Mouse (Mus musculus) forebrain, embryonic 12.5 days (tissue): ENCODE results near the gene Spout1. TPM values are rescaled to one million over a fixed set of nuclear protein-coding genes. Genes with fewer than 3 reads are reported as not detected.
"Not testable (repeated sequence)": the region's sequence is repeated elsewhere in the genome, so short reads cannot be mapped to it uniquely, and the experiment has no call there.

Experiments used
- ATAC-seq: fragments of 200-750 bp; cut with Nextera tagmentation; 2 replicates; pipeline ENCODE4 v1.8.0; 2017; ENCODE audit warnings: moderate TSS enrichment; ENCODE audit not compliant: low FRiP score
- H3K27ac ChIP-seq: fragments of 300-500 bp; sonication (generic); 2 replicates; pipeline ENCODE4 v1.5.1; 2016; ENCODE audit warnings: mild to moderate bottlenecking
- H3K27me3 ChIP-seq: fragments of 300-500 bp; sonication (generic); 2 replicates; pipeline ENCODE4 v1.6.1; 2016; ENCODE audit warnings: mild to moderate bottlenecking
- H3K36me3 ChIP-seq: fragments of 300-500 bp; sonication (generic); replicated peaks from 2 replicates; pipeline ENCODE4 v1.6.1; 2016; ENCODE audit warnings: mild to moderate bottlenecking
- H3K4me1 ChIP-seq: fragments of 300-500 bp; sonication (generic); 2 replicates; pipeline ENCODE4 v1.6.1; 2016
- H3K4me2 ChIP-seq: fragments of 300-500 bp; sonication (generic); 2 replicates; pipeline ENCODE4 v1.6.1; 2016; ENCODE audit warnings: mild to moderate bottlenecking, moderate library complexity
- H3K4me3 ChIP-seq: fragments of 300-500 bp; sonication (generic); replicated peaks from 2 replicates; pipeline ENCODE4 v1.5.1; 2016; ENCODE audit warnings: mild to moderate bottlenecking
- H3K9ac ChIP-seq: fragments of 300-500 bp; sonication (generic); 2 replicates; pipeline ENCODE4 v1.6.1; 2016; ENCODE audit warnings: mild to moderate bottlenecking
- H3K9me3 ChIP-seq: fragments of 300-500 bp; sonication (generic); 2 replicates; pipeline ENCODE4 v1.6.1; 2016
- WGBS: fragments of 180-500 bp; shearing (Covaris S2); methylation state at CpG from one replicate; pipeline ENCODE4 v1.1.7; 2016; 5-methylcytosine and 5-hydroxymethylcytosine counted together
- polyA plus RNA-seq: library from polyadenylated mRNA; unstranded; fragments of >200 nt; fragmentation: Nextera tagmentation; extraction: Ambion mirVana; gene quantifications from 2 replicates; pipeline ENCODE4 v1.2.1, GENCODE M21; 2016

Spout1 gene
- polyA plus RNA-seq, 1 experiment from 2014 or later, result 67.0 TPM

- 82% methylated on average over 7 of the region's 7 CpGs for WGBS
- peaks cover 18% of the 10 kb centered on the region for H3K4me1 ChIP-seq
These were observed 25.2 kb upstream of the Spout1 start for GRCm38 (mm10) chr2:30203439-30203838.

GRCm38 (mm10) chr2:30200388-30200925 is 22.2 kb upstream of the Spout1 start:
- H3K4me1 ChIP-seq, result peaks cover 10% of the 10 kb centered on the region
- H3K9me3 ChIP-seq, result no peaks in the 10 kb centered on the region
- WGBS, result 93% methylated on average over 5 of the region's 5 CpGs
- H3K9ac ChIP-seq, result no peak overlapping the region
- ATAC-seq, result no peak
- H3K4me3 ChIP-seq, result no peak overlapping the region
- H3K27me3 ChIP-seq, result no peaks in the 10 kb centered on the region
- H3K4me2 ChIP-seq, result no peak overlapping the region
- H3K36me3 ChIP-seq, result no peaks in the 10 kb centered on the region
- no peak overlapping the region for H3K27ac ChIP-seq

More at GRCm38 (mm10) chr2:30203439-30203838, 25.2 kb upstream of the Spout1 start:
- no peak overlapping the region for H3K4me2 ChIP-seq
- no peaks in the 10 kb centered on the region for H3K27me3 ChIP-seq
- ATAC-seq, result no peak
- no peak overlapping the region for H3K4me3 ChIP-seq
- no peak overlapping the region for H3K9ac ChIP-seq
- no peaks in the 10 kb centered on the region for H3K36me3 ChIP-seq
- H3K9me3 ChIP-seq, result no peaks in the 10 kb centered on the region
- no peak overlapping the region for H3K27ac ChIP-seq

GRCm38 (mm10) chr2:30199984-30200383 is 21.7 kb upstream of the Spout1 start:
- H3K4me3 ChIP-seq, result no peak overlapping the region
- no peaks in the 10 kb centered on the region for H3K27me3 ChIP-seq
- WGBS, result 74% methylated on average over 1 of the region's 1 CpGs
- ATAC-seq, result no peak
- no peak overlapping the region for H3K9ac ChIP-seq
- H3K9me3 ChIP-seq, result no peaks in the 10 kb centered on the region
- H3K4me2 ChIP-seq, result no peak overlapping the region
- peaks cover 7% of the 10 kb centered on the region for H3K4me1 ChIP-seq
- H3K27ac ChIP-seq, result no peak overlapping the region
- no peaks in the 10 kb centered on the region for H3K36me3 ChIP-seq

GRCm38 (mm10) chr2:30198021-30198420 is 19.8 kb upstream of the Spout1 start:
- H3K9ac ChIP-seq, result no peak overlapping the region
- H3K27me3 ChIP-seq, result no peaks in the 10 kb centered on the region
- ATAC-seq, result no peak
- no peaks in the 10 kb centered on the region for H3K4me1 ChIP-seq
- no peak overlapping the region for H3K27ac ChIP-seq
- H3K36me3 ChIP-seq, result no peaks in the 10 kb centered on the region
- no peaks in the 10 kb centered on the region for H3K9me3 ChIP-seq
- H3K4me3 ChIP-seq, result no peak overlapping the region
- no peak overlapping the region for H3K4me2 ChIP-seq
- WGBS, result 67% methylated on average over 4 of the region's 4 CpGs

- no peak overlapping the region for H3K4me3 ChIP-seq
- H3K9me3 ChIP-seq, result no peaks in the 10 kb centered on the region
- 78% methylated on average over 3 of the region's 3 CpGs for WGBS
- no peak overlapping the region for H3K9ac ChIP-seq
- H3K27me3 ChIP-seq, result no peaks in the 10 kb centered on the region
- H3K4me2 ChIP-seq, result no peak overlapping the region
- H3K36me3 ChIP-seq, result no peaks in the 10 kb centered on the region
- no peak overlapping the region for H3K27ac ChIP-seq
- ATAC-seq, result no peak
- H3K4me1 ChIP-seq, result no peaks in the 10 kb centered on the region
These were observed 16.4 kb upstream of the Spout1 start for GRCm38 (mm10) chr2:30194656-30195055.

- H3K36me3 ChIP-seq, result no peaks in the 10 kb centered on the region
- H3K4me2 ChIP-seq, result no peak overlapping the region
- H3K27me3 ChIP-seq, result no peaks in the 10 kb centered on the region
- 85% methylated on average over 12 of the region's 12 CpGs for WGBS
- no peaks in the 10 kb centered on the region for H3K9me3 ChIP-seq
- no peak overlapping the region for H3K27ac ChIP-seq
- no peak overlapping the region for H3K9ac ChIP-seq
- ATAC-seq, result no peak
- no peak overlapping the region for H3K4me3 ChIP-seq
- H3K4me1 ChIP-seq, result no peaks in the 10 kb centered on the region
These were observed 13.7 kb upstream of the Spout1 start for GRCm38 (mm10) chr2:30191790-30192580.

- WGBS, result 86% methylated on average over 3 of the region's 3 CpGs
- no peaks in the 10 kb centered on the region; the same call in 1 of the 2 replicates for H3K36me3 ChIP-seq
- no peaks in the 10 kb centered on the region for H3K9me3 ChIP-seq
- no peak overlapping the region for H3K9ac ChIP-seq
- H3K4me2 ChIP-seq, result no peak overlapping the region
- H3K27ac ChIP-seq, result no peak overlapping the region
- no peak overlapping the region for H3K4me3 ChIP-seq
- no peak for ATAC-seq
- no peaks in the 10 kb centered on the region for H3K4me1 ChIP-seq
- H3K27me3 ChIP-seq, result no peaks in the 10 kb centered on the region
These were observed 7.4 kb upstream of the Spout1 start for GRCm38 (mm10) chr2:30185681-30186080.

- 94% methylated on average over 6 of the region's 6 CpGs for WGBS
- no peak for ATAC-seq
- H3K27ac ChIP-seq, result no peak overlapping the region
These were observed 7.0 kb upstream of the Spout1 start for GRCm38 (mm10) chr2:30185276-30185675.

GRCm38 (mm10) chr2:30183721-30184120 is 5.5 kb upstream of the Spout1 start:
- no peaks in the 10 kb centered on the region for H3K9me3 ChIP-seq
- H3K27me3 ChIP-seq, result no peaks in the 10 kb centered on the region
- H3K27ac ChIP-seq, result no peak overlapping the region
- no peak overlapping the region for H3K9ac ChIP-seq
- no peak for ATAC-seq
- no peaks in the 10 kb centered on the region; the same call in 1 of the 2 replicates for H3K36me3 ChIP-seq
- no peak overlapping the region for H3K4me3 ChIP-seq
- WGBS, result 78% methylated on average over 3 of the region's 3 CpGs
- no peak overlapping the region for H3K4me2 ChIP-seq
- no peaks in the 10 kb centered on the region for H3K4me1 ChIP-seq

More at GRCm38 (mm10) chr2:30185276-30185675, 7.0 kb upstream of the Spout1 start:
- no peaks in the 10 kb centered on the region for H3K27me3 ChIP-seq
- H3K9ac ChIP-seq, result no peak overlapping the region
- H3K36me3 ChIP-seq, result no peaks in the 10 kb centered on the region; the same call in 1 of the 2 replicates
- H3K4me1 ChIP-seq, result no peaks in the 10 kb centered on the region
- no peak overlapping the region for H3K4me2 ChIP-seq
- H3K9me3 ChIP-seq, result no peaks in the 10 kb centered on the region
- no peak overlapping the region for H3K4me3 ChIP-seq

- no peak for ATAC-seq
- no peak overlapping the region for H3K4me2 ChIP-seq
- no peak overlapping the region for H3K9ac ChIP-seq
- no peak overlapping the region for H3K4me3 ChIP-seq
- no peaks in the 10 kb centered on the region; the same call in 1 of the 2 replicates for H3K36me3 ChIP-seq
- no peaks in the 10 kb centered on the region for H3K27me3 ChIP-seq
- no peak overlapping the region for H3K27ac ChIP-seq
- WGBS, result 89% methylated on average over 2 of the region's 2 CpGs
- H3K9me3 ChIP-seq, result no peaks in the 10 kb centered on the region
- H3K4me1 ChIP-seq, result peaks cover 5% of the 10 kb centered on the region
These were observed 4.2 kb upstream of the Spout1 start for GRCm38 (mm10) chr2:30182424-30182823.

GRCm38 (mm10) chr2:30178711-30179110 is 452 bp upstream of the Spout1 start:
- H3K27me3 ChIP-seq, H3K9ac ChIP-seq, H3K27ac ChIP-seq, H3K9me3 ChIP-seq: not testable (repeated sequence)
- Histone ChIP-seq H3K36me3 (peaks cover 35% of the 10 kb centered on the region), H3K4me1 (peaks cover 12% of the 10 kb centered on the region), H3K4me2 (peak overlapping the region; percentile 86), H3K4me3 (peak overlapping the region; percentile 75)
- WGBS, result 51% methylated on average over 7 of the region's 7 CpGs
- peak; percentile 30; the same call in 1 of the 2 replicates for ATAC-seq

- H3K9ac ChIP-seq, result no peak overlapping the region
- no peak overlapping the region for H3K4me3 ChIP-seq
- H3K36me3 ChIP-seq, result peaks cover 50% of the 10 kb centered on the region
- H3K4me1 ChIP-seq, result peaks cover 20% of the 10 kb centered on the region
- no peak overlapping the region for H3K27ac ChIP-seq
- ATAC-seq, result no peak
- no peak overlapping the region for H3K4me2 ChIP-seq
- H3K9me3 ChIP-seq, result no peaks in the 10 kb centered on the region
- H3K27me3 ChIP-seq, result 0 out of 2 replicates have a peak, but pooled peaks cover 9% of the 10 kb centered on the region
- WGBS, result 93% methylated on average over 2 of the region's 2 CpGs
These were observed 1.7 kb downstream of the Spout1 start for GRCm38 (mm10) chr2:30176561-30176960.

- H3K4me1 ChIP-seq, result peaks cover 26% of the 10 kb centered on the region
- 95% methylated on average over 8 of the region's 8 CpGs for WGBS
- H3K9me3 ChIP-seq, result no peaks in the 10 kb centered on the region
- no peak overlapping the region for H3K27ac ChIP-seq
- H3K27me3 ChIP-seq, result 0 out of 2 replicates have a peak, but pooled peaks cover 9% of the 10 kb centered on the region
- H3K4me3 ChIP-seq, result no peak overlapping the region
- H3K9ac ChIP-seq, result no peak overlapping the region
- ATAC-seq, result no peak
- H3K4me2 ChIP-seq, result no peak overlapping the region
- H3K36me3 ChIP-seq, result peaks cover 50% of the 10 kb centered on the region
These were observed 2.4 kb downstream of the Spout1 start for GRCm38 (mm10) chr2:30175897-30176296.
